Mouse (Mus musculus): ENCODE data around the gene Suds3.

Gene Suds3

GRCm38 (mm10) chr5:117113330-117113729, 2.6 kb downstream of the Suds3 start:
- DNase-seq (ENCODE audit: low spot score in 2 of 2): no peak

GRCm38 (mm10) chr5:117111774-117112112, 4.2 kb downstream of the Suds3 start:
- no peak for DNase-seq (ENCODE audit: low spot score in 2 of 2)

- no peak for DNase-seq (ENCODE audit: low spot score in 2 of 2)
Observed at GRCm38 (mm10) chr5:117111064-117111773, 4.7 kb downstream of the Suds3 start.

- DNase-seq (ENCODE audit: low spot score in 2 of 2): no peak
Observed at GRCm38 (mm10) chr5:117109522-117109921, 6.4 kb downstream of the Suds3 start.

GRCm38 (mm10) chr5:117108731-117109130, 7.2 kb downstream of the Suds3 start:
- DNase-seq (ENCODE audit: low spot score in 2 of 2): no peak

GRCm38 (mm10) chr5:117108292-117108691, 7.6 kb downstream of the Suds3 start:
- no peak for DNase-seq (ENCODE audit: low spot score in 2 of 2)

GRCm38 (mm10) chr5:117105761-117106160, 10.2 kb downstream of the Suds3 start:
- no peak for DNase-seq (ENCODE audit: low spot score in 2 of 2)

- DNase-seq (ENCODE audit: low spot score in 2 of 2): no peak
Observed at GRCm38 (mm10) chr5:117104329-117104728, 11.6 kb downstream of the Suds3 start.

GRCm38 (mm10) chr5:117103194-117103929, 12.6 kb downstream of the Suds3 start:
- no peak for DNase-seq (ENCODE audit: low spot score in 2 of 2)

GRCm38 (mm10) chr5:117099742-117100141, 16.2 kb downstream of the Suds3 start:
- peak in 1 of 2 experiments; percentile 25 for DNase-seq (ENCODE audit: low spot score in 2 of 2)

GRCm38 (mm10) chr5:117099008-117099407, 16.9 kb downstream of the Suds3 start:
- DNase-seq (ENCODE audit: low spot score in 2 of 2): no peak

GRCm38 (mm10) chr5:117096716-117097115, 19.2 kb downstream of the Suds3 start:
- DNase-seq (ENCODE audit: low spot score in 2 of 2): peak in 1 of 2 experiments; percentile 64

GRCm38 (mm10) chr5:117094431-117094830, 21.5 kb downstream of the Suds3 start:
- peak; percentile 37 to 46 for DNase-seq (ENCODE audit: low spot score in 2 of 2)

GRCm38 (mm10) chr5:117089786-117090185, 26.1 kb downstream of the Suds3 start:
- DNase-seq (ENCODE audit: low spot score in 2 of 2): no peak

GRCm38 (mm10) chr5:117089147-117089546, 26.8 kb downstream of the Suds3 start:
- no peak for DNase-seq (ENCODE audit: low spot score in 2 of 2)

- peak in 1 of 2 experiments; percentile 27 for DNase-seq (ENCODE audit: low spot score in 2 of 2)
Observed at GRCm38 (mm10) chr5:117087718-117088117, 28.2 kb downstream of the Suds3 start.

GRCm38 (mm10) chr5:117069498-117069894, 46.4 kb downstream of the Suds3 start:
- DNase-seq (ENCODE audit: low spot score in 2 of 2): peak; percentile 48 to 53

GRCm38 (mm10) chr5:117068808-117069497, 47.0 kb downstream of the Suds3 start:
- peak in 1 of 2 experiments; percentile 14 for DNase-seq (ENCODE audit: low spot score in 2 of 2)

- DNase-seq (ENCODE audit: low spot score in 2 of 2): no peak
Observed at GRCm38 (mm10) chr5:117068181-117068580, 47.7 kb downstream of the Suds3 start.

- DNase-seq (ENCODE audit: low spot score in 2 of 2): no peak
Observed at GRCm38 (mm10) chr5:117061251-117061650, 54.7 kb downstream of the Suds3 start.

- DNase-seq (ENCODE audit: low spot score in 2 of 2): no peak
Observed at GRCm38 (mm10) chr5:117060484-117061130, 55.3 kb downstream of the Suds3 start.

GRCm38 (mm10) chr5:117049940-117050339, 66.0 kb downstream of the Suds3 start:
- no peak for DNase-seq (ENCODE audit: low spot score in 2 of 2)
